Mouse (Mus musculus) gastrocnemius, postnatal 4 days (tissue): ENCODE measurements around the gene Plin4. TPM values are rescaled to one million over a fixed set of nuclear protein-coding genes. Genes with fewer than 3 reads are reported as not detected.
"Not testable (repeated sequence)": the region's sequence is repeated elsewhere in the genome, so short reads cannot be mapped to it uniquely, and the experiment has no call there.

Experiments used
- DNase-seq, 2 experiments: peaks; one replicate each; pipeline ENCODE4 v3.0.0; 2021 to 2022; ENCODE audit warnings: low spot score in 2 of 2, mixed read lengths in 2 of 2
- total RNA-seq, 2 experiments: library from RNA; stranded (reverse); gene quantifications; 2 replicates each; pipeline ENCODE4 v1.2.3; 2021

Plin4 gene
- total RNA-seq, 2 experiments from 2014 or later, result 60.0 to 80.1 TPM

GRCm38 (mm10) chr17:56066451-56066850 lies 43.2 kb downstream of the Plin4 start:
- no peak for DNase-seq

DNA sequence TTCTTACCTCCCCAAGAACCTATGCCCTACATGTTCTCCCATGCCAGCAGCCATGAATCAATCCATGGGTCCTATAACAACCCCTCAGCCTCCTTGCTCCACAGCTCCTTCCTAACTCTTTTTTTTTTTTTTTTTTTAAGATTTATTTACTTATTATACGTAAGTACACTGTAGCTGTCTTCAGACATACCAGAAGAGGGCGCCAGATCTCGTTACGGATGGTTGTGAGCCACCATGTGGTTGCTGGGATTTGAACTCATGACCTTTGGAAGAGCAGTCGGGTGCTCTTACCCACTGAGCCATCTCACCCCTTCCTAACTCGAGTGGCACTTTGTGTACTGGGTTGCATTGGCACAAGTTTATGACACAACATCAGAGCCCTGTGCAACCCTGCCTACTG lies 43.9 kb downstream of the Plin4 start:
- not testable (repeated sequence) for DNase-seq

DNA sequence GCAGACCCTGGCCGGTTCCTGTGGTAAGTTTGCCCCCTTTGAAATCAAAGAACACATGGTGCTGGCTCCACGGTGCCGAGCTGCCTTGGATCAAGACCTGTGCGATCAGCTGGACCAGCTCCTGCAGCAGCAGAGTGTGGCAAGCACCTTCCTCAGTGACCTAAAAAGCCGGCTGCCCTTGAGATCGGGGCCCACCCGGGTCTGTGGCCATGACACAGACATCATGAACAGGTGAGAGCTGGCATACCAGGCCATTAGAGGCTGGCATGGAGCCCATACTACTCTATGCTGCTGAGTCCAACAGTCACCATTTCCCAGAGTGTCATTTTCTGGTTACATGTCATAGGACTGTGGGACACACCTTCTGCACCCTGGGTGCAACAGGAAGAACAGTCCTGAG lies 47.5 kb downstream of the Plin4 start:
- DNase-seq, result no peak

- no peak for DNase-seq
These were observed 52.1 kb downstream of the Plin4 start for GRCm38 (mm10) chr17:56057381-56058120.

- DNase-seq, result no peak
These were observed 53.5 kb downstream of the Plin4 start for GRCm38 (mm10) chr17:56055945-56056678.

- no peak for DNase-seq
These were observed 54.7 kb downstream of the Plin4 start for GRCm38 (mm10) chr17:56054938-56055337.

GRCm38 (mm10) chr17:56051369-56051768 lies 58.2 kb downstream of the Plin4 start:
- no peak for DNase-seq

Other genes with a start within 250 kb of the Plin4 start
- 1 to 10 TPM; 3.6 to 5.5 TPM for gene Zfp119a, start 230.9 kb downstream of the Plin4 start, total RNA-seq
- gene Zfp959, start 217.7 kb downstream of the Plin4 start, total RNA-seq, result 1 to 10 TPM; 5.4 to 6.1 TPM
- 1 to 10 TPM; 3.8 to 4.0 TPM for gene Zfp119b, start 160.3 kb downstream of the Plin4 start, total RNA-seq
- gene Ebi3, start 157.2 kb downstream of the Plin4 start, total RNA-seq, result 1 to 10 TPM; 1.9 to 2.0 TPM
- gene Yju2, start 150.7 kb downstream of the Plin4 start, total RNA-seq, result 10 to 100 TPM; 15.3 to 15.9 TPM
- 1 to 10 TPM; 1.8 to 1.9 TPM for gene Shd, start 139.3 kb downstream of the Plin4 start, total RNA-seq
- under 1 TPM in 1 of 2 experiments, not detected in 1; 0.32 TPM for gene Fsd1, start 123.3 kb downstream of the Plin4 start, total RNA-seq
- 1 to 10 TPM; 7.0 TPM for gene Stap2, start 104.2 kb downstream of the Plin4 start, total RNA-seq
- gene Mpnd, start 104.1 kb downstream of the Plin4 start, total RNA-seq, result 10 to 100 TPM; 32.7 to 44.3 TPM
- gene Sh3gl1, start 73.2 kb downstream of the Plin4 start, total RNA-seq, result 10 to 100 TPM; 56.0 to 59.9 TPM
- 10 to 100 TPM; 13.4 to 14.0 TPM for gene Chaf1a, start 69.4 kb downstream of the Plin4 start, total RNA-seq
- 10 to 100 TPM; 45.7 to 46.1 TPM for gene Ubxn6, start 34.8 kb downstream of the Plin4 start, total RNA-seq
- 10 to 100 TPM; 52.4 to 61.6 TPM for gene Hdgfl2, start 30.2 kb downstream of the Plin4 start, total RNA-seq
- gene Plin5, start 7.8 kb upstream of the Plin4 start, total RNA-seq, result 10 to 100 TPM; 25.7 to 29.7 TPM
- gene Lrg1, start 12.2 kb upstream of the Plin4 start, total RNA-seq, result 1 to 10 TPM; 3.1 to 4.0 TPM
- 10 to 100 TPM; 21.0 to 21.8 TPM for gene Sema6b, start 30.5 kb upstream of the Plin4 start, total RNA-seq
- gene Tnfaip8l1, start 52.7 kb upstream of the Plin4 start, total RNA-seq, result 1 to 10 TPM; 6.7 to 6.8 TPM
- gene Mydgf, start 74.1 kb upstream of the Plin4 start, total RNA-seq, result 10 to 100 TPM; 42.4 to 47.5 TPM
- 10 to 100 TPM; 30.0 to 30.5 TPM for gene Dpp9, start 109.1 kb upstream of the Plin4 start, total RNA-seq
- gene Fem1a, start 147.0 kb upstream of the Plin4 start, total RNA-seq, result 10 to 100 TPM; 98.3 to 99.9 TPM
- gene Ticam1, start 167.0 kb upstream of the Plin4 start, total RNA-seq, result 1 to 10 TPM; 8.5 to 8.9 TPM
- gene Plin3, start 183.1 kb upstream of the Plin4 start, total RNA-seq, result 10 to 100 TPM; 59.0 to 60.6 TPM
- gene Arrdc5, start 190.5 kb upstream of the Plin4 start, total RNA-seq, result not detected
- 10 to 100 TPM; 39.7 to 41.6 TPM for gene Uhrf1, start 193.5 kb upstream of the Plin4 start, total RNA-seq
- 10 to 100 TPM; 33.3 to 35.0 TPM for gene Kdm4b, start 216.3 kb upstream of the Plin4 start, total RNA-seq